Mouse (Mus musculus) T-helper 2 cell (primary cell): ENCODE measurements around the gene Tfam.

Source experiments
- in situ Hi-C: fragments of 300-600 bp; cut with MboI, MseI; formaldehyde crosslinking; loops from one replicate; pipeline ENCODE4 v1.15.1; 2025; ENCODE audit warnings: high pct_unique_total_duplicates

Tfam gene

DNA sequence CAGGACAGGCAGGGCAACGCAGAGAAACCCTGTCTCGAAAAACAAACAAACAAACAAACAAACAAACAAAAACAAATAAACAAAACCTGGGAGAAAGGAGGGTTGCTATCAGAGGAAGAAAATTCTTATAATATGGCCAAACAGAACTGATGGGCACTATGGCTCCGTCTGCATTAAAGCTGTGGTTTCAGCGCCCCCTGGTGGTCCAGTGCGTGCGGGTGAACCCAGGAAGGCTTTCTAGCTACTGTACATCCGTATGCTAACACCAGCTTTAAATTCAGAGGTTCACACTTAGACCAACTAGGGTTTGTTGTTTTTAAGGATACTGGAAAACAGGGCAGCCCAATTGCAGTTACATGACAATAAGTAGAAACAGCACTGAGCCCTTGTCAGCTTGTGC, 12.2 kb downstream of the Tfam start:
- in situ Hi-C loops, result loop anchor here (10.0 kb wide), 1 partner anchor 911 kb away; no protein-coding TSS in a partner anchor

DNA sequence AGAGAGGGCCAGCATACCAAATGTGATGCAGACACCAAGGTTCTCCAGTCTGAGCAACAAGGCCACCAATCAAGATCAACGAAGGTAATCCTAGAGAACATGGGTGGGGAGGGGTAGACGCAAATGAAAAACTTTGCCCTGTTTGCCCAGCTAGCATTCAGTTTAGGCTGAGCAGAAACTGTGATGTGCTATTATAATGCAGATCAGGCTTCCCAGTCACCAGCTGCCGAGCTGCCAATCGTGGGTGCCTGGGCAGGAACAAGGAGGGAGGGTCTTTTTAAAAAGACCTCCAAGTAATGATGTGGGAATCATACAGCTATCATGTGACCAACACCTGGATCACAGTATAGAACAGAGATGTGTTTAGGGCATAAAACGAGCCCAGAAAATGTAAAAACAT, 15.0 kb downstream of the Tfam start:
- in situ Hi-C loops, result loop anchor here (10.0 kb wide), 1 partner anchor 908 kb away; no protein-coding TSS in a partner anchor

DNA sequence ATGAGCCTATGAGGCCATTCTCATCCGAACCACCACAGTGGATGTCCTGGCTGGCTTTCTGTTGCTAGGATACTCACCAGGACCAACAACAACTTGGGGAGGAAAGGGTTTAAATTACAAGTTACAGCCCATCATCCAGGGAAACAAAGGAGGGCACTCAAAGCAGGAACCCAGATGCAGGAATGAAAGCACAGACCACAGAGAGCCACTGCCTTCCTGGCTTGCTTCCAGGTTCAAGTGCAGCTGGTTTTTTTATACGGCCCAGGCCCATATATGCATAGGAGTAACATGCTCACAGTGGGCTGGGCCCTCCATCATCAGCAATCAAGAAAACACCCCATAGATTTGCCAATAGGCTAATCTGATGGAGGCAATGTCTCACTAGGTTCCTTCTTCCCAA, 15.4 kb downstream of the Tfam start:
- in situ Hi-C loops, result loop anchor here (10.0 kb wide), 1 partner anchor 908 kb away; no protein-coding TSS in a partner anchor

DNA sequence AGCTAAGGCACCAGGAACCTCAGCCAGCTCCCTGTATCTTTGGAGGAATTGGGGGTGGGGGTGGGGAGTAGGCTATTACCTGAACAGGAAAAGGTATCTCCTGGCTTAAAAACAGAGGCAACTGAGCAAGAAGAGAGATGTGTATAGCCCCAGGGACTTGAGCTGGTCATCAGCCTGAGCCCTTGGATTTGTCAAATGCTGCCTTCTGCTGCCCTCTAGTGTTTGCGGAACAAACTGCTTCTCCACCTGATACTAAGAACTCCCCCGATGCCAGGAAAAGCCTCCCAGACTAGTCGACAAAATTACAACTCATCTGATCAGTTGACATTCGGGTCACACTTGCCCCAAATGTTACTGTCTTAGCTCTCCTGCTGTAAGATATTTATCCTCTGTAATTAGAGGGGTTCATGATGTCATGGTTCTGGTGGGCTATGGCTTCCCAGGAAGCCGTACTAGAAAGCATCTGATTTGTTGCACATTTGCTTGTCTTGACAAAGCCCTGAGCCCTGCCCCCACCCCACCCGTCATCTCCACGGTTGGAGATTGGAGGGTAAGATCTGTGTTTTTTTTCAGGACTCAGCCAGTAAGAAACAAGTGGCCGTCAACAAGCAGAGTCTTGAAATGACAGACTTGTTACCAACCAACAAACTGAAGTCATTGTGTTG, 19.7 kb downstream of the Tfam start:
- in situ Hi-C loops, result no loop called here

DNA sequence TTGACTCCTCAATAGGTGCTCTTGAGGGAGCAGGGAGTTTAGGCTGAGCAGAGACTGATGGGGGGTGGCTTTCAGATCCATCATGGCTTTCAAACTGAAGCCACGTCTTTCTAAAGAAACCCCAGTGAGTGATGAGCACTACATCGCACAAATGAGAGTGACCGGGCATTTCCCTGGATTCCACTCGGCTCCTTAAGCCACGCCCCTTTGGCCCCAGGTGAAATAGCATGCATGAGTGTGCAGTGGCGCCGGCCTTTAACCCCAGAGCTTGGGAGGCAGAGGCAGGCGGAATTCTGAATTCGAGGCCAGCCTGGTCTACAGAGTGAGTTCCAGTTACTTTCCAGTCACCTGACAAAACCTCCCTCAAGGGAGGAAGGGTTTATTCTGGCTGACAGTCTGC, 22.1 kb downstream of the Tfam start:
- in situ Hi-C loops, result no loop called here

DNA sequence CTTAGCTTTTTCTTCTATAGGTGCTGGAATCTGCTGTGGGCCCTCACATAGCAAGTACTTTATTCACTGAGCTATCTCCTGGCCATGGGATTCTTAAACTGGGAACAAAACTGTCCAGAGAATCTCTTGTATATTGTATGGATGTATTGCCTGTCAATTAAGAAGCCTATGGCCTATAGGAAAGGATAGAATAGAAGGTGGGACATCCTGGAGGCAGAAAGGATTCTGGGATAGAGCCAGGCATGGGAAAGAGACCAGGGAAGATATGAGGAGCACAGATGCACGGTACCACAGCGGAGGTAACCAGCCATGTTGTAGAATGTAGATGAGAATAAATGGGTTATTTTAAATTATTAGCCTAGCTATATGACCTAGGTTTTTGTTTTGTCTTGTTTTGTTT, 36.6 kb downstream of the Tfam start:
- in situ Hi-C loops, result no loop called here

DNA sequence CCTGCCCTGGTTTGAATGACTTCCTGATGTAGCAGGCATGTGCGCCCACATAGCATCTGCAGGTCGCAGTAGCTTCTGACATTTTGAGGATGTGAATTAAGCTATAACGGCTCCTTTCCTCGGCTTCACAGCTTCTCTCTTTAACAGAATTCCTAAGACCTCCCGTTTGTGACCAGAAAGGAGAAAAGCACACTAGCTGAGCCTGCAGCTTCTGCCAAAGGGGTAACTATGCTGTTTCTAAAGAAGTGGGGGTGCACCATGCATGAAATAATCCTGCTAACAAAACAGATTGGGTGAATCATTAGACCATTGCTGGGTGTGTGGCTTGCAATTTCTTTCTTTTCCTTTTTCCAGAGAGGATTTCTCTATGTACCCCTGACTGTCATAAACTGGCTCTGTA, 37.1 kb downstream of the Tfam start:
- in situ Hi-C loops, result no loop called here

DNA sequence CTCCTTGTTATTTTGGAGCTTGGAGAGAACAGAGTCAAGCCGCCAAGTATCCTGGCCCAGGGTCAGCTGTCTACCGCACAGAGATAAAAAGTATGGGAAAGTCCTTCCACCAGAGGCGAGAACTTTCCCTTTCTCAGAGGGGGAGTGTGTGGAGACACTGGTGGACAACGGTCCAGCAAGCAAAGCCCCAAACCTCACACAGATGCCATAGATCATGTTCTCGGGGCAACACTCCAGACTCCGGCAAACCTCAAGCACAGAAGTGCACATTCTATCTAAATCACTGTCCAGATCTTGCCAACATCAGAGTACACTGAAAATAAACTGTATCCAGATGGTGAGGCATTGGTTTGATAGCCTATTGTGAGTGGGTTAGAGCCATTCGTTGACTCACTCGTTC, 39.4 kb downstream of the Tfam start:
- in situ Hi-C loops, result no loop called here

DNA sequence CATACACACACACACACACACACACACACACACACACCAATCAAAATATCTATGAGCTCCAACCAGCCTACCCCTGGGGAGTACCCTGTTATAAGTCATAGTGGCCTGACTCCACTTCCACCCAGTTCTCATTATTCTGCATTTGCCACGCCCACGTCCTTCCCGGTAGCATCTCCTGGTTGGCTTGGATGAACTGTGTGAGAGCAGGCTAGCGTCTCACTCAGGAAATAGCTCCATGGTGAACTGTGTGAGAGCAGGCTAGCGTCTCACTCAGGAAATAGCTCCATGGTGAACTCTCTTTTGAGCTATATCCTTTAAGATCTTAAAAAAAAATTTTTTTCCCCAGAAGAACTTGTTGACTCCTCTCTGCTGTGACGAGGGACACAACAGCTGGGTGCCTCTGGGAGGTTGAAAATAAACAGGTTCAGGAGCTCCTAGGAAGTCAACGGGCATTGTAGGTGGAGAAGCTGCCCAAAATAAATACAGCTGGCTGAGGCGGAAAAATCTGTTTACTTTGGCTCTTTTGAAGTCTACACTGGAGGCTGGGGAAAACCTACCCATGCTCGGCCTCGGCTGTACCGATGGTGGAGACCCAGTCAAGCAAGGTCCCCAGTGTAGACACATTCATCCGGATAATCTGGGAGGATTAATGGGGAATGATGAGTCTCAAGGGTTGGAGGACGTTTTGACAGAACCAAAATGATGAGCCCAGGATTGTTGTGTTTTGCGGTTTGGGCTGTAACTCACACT, 40.9 kb downstream of the Tfam start:
- in situ Hi-C loops, result no loop called here

DNA sequence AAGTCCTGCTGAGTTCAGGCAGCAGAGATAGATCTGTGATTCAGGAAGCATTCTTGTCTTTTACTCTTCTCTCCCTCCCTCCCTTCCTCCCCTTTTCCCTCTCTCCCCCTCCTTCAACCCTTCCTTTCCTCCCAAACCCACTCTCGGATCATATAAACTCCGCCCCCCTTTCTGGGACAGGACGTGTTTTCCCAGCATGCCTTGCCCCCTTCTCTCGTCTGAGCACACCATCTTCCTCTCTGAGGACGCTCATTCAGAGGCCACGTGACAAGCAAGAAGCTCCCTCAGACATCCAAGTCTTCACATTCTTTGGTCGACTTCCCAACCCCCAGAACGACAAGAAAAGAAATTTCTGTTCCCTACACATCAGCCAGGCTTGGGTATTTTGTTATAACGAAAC, 42.6 kb downstream of the Tfam start:
- in situ Hi-C loops, result no loop called here

DNA sequence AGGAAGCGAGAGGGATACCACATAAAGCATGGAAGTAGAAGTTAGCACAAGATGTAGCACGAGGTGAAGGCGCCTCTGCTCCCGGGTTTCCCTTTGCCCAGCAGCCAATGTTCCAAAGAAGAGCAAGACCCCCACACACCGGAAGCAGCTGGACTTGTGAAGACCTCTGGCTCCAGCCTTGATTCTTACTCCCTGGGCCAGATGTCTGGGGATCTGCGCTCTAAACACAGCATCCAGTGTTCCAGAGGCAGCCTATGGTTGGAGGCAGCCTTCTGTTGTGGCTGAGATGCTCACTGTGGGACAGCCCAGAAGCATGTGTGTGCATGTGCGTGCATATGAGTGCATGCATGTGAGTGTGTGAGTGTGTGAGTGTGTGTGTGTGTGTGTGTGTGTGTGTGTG, 43.4 kb downstream of the Tfam start:
- in situ Hi-C loops, result no loop called here

DNA sequence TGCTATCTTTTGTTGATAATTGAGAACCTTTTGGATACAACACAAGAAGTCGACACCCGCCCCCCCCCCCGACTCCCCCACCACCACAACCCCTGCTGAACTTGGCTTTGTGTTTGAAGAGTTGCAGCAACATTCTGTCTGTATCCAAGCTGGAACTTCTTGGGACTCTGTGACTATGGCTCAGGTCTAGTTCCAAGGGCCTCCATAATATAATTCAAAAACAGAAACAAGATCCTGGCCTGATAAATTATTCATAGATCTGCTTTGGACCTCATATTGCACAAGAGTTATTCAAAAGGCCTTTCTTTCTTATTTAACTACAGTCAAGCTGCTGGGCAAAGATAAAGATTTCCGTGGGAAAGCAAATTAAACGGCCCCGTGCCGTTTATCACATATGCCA, 44.8 kb downstream of the Tfam start:
- in situ Hi-C loops, result no loop called here

DNA sequence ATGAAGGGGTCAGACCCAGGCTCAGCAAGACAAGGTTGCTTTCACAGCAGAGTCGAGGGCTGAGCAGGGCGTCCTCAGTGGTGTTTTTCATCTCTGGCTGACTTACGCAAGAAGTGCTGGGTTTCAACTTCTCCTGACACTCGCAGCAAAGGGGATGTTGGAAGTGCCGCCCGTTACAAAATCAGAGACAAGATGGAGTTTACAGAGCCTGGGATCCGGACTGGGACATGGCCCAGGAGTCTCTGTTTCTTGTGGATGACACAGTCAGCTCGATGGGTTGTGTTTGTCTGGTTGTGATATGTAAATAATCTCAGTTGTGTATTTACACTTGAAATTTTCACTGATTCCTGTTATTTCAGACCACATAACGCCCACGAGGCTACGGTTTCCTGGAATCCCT, 45.2 kb downstream of the Tfam start:
- in situ Hi-C loops, result no loop called here

DNA sequence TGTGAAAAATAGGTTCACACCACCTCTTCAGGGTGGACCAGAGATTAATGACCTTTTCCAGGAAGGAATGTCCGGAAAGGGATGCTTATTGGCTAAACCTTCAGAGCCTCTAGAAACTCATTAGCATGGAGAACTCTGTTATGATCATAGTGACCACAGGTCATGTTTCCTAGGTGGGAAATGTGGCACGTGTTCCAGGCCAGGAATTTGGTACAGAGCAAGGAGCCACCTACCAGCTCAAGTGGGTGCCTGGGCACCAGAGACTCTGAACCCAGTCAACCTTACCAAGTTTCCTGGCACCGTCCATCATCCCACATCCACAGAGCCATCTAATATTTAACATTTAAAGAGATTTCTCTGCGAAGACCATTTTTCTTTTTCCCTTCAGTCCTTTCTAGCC, 49.4 kb downstream of the Tfam start:
- in situ Hi-C loops, result no loop called here

DNA sequence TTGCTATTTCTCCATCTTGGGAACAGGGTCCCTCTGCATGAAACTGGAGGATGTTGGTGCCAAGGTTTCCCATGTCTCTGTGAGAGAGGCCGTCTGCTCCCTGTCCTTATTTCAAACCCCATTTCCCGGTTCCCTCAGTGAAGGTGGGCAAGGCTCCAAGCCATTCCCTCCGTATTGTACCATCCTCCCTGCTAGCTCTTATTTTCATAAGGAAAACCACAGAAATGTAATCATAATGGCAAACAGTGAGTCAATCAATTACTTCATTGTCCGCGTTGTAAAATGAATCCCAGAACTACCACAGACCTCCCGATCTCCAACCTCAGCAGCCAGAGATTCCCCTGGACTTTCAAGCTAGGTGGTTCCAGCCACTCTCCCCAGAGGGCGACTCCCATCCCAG, 53.0 kb downstream of the Tfam start:
- in situ Hi-C loops, result no loop called here

DNA sequence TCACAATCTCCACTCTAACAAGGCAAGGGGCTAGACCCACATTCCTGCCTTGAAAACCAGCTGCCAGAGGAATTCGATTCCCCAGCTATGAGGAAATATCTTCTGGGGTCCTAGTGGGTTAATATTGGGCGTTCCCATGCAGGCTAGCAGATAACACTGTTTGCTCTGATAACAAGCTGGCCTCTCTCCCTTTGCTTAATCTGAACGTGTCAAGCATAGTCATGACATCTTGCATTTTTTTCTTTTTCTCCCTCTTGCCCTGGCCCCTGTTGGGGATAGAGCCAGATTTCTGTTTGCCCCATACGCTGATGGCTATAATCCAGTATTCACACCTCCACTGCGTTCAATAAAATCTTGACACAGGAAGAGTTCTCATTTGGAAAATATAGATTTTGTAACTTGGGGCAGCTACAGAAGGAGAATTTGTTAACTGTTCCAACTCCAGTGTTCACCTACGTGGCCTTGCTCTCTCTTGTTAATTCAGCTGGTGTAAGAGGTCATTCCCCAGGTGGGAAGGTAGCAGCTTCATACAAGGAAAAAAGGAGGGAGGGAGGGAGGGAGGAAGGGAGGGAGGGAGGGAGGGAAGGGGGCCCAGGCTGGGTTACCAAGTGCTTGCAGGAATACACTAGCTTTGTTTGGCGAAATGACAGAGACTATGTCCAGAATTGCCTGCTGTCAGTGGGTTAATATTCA, 54.6 kb downstream of the Tfam start:
- in situ Hi-C loops, result no loop called here

DNA sequence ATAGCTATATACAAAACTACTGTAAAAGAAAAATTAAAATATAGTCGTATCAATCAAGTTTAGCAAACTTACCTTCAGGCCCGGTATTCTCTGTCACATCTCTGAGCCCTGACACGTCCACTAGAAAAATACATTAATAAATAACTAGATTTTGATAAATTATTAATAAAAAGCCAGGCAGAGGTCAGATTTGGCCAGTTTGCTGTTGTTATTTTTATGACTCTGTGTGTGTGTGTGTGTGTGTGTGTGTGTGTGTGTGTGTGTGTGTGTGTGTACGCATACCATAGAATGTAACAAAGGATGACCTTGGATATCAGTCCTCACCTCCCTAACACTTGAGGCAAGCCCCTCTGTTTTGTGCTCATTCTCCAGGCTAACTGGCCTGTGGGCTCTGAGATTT, 56.1 kb downstream of the Tfam start:
- in situ Hi-C loops, result no loop called here

DNA sequence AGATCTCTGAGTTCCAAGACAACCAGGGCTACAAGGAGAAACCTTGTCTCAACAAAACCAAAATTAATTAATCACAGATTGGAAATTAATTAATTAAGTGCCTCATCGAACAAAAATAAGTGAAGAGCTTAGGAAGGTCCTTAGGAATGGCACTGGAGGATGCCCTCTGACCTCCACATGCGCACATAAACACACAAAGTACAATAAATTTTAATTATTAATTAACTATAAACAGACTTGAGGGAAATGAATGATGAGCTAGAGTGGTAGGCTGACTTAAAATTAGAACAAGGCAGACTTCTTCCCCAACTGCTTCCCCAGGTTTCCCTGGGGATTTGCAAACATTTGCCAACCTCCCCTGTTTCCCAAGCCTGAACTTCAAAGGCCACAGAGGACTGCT, 57.0 kb downstream of the Tfam start:
- in situ Hi-C loops, result no loop called here

DNA sequence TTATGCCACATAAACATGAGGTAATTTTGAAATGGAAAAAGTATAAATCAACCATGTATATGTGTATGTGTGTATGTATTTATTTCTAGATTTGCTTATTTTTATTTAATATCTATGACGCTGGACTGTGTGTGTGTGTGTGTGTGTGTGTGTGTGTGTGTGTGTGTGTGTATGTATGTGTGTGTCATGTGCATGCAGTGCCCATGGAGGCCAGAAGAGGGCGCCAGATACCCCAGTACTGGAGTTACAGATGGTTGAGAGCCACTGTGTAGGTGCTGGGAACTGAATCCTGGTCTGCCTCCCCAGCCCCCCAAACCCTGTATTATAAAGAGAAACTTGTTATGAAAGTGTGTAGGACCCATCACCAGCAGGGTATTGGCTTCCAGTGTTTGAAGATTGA, 58.0 kb downstream of the Tfam start:
- in situ Hi-C loops, result no loop called here

DNA sequence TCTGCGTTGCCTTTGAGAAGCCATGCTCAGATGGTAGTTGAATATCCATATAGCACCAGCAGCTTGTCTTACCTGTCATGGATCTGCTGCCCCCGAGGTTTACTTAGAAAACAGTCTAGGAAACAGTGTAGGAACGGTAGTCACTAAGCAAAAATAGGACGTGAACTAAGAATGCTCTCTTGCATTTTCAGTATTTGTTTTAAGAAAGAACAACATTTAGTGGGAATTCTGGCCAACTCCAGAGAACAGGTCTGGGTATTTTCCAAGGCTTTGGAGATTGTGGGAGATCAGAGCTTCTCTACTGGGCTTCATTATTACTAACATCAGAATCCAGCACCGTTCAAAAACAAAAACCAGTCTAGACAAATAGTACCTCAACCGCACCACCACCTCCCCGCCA, 60.9 kb downstream of the Tfam start:
- in situ Hi-C loops, result loop anchor here (10.0 kb wide), 1 partner anchor 588 kb away; no protein-coding TSS in a partner anchor

DNA sequence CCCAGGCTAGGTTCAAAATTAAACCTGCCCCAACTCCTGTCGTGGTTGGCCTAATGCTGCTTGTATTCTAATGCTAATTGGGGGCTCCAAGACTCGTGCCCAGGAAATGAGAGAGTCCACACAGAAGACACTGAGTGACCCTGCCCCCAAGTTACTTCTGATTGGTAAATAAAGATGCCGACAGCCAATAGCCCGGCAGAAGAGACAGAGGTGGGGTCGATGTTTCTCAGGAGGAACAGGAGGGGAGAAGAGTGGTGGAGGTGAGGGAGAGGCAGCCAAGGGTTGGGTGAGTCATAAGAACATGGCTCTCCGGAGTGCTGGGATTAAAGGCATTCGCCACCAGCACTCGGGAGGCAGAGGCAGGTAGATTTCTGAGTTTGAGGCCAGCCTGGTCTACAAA, 61.7 kb downstream of the Tfam start:
- in situ Hi-C loops, result loop anchor here (10.0 kb wide), 1 partner anchor 588 kb away; no protein-coding TSS in a partner anchor
